Mouse (Mus musculus): Measurements from ENCODE around the gene Slc9b2. TPM values are rescaled to one million over a fixed set of nuclear protein-coding genes. Genes with fewer than 3 reads are reported as not detected.

Gene Slc9b2
- polyA plus RNA-seq, 1 experiment from 2014 or later = 1.4 TPM

DNA sequence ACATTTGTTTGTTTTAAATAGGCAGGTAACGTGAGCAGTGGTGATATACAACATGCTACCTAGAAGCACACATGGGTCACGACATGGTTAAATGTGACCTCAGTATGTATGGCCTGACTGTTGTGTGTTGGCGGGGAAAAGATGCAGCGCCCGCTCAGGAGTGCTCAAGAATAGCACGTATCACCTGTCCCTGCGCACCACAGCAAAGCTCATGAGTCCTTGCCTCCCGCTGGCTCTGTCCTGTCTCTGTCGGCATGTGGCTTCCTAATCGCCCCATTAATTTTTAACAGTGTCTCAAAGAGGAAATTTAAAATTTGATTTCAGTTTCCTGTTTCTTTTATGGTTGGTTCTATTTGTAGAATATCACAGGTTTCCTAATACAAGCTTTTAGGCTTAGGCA is 69.9 kb downstream of the Slc9b2 start:
- 85% methylated on average over 10 of the region's 10 CpGs for WGBS
- H3K36me3 ChIP-seq (replicated peaks) = no peaks in the 10 kb centered on the region
- no peak overlapping the region for H3K4me2 ChIP-seq
- H3K4me1 ChIP-seq = no peaks in the 10 kb centered on the region
- no peak for ATAC-seq (replicated peaks)
- no peak overlapping the region for H3K27ac ChIP-seq
- no peaks in the 10 kb centered on the region for H3K27me3 ChIP-seq (replicated peaks)
- no peaks in the 10 kb centered on the region for H3K9me3 ChIP-seq
- H3K9ac ChIP-seq = no peak overlapping the region
- no peak overlapping the region for H3K4me3 ChIP-seq

DNA sequence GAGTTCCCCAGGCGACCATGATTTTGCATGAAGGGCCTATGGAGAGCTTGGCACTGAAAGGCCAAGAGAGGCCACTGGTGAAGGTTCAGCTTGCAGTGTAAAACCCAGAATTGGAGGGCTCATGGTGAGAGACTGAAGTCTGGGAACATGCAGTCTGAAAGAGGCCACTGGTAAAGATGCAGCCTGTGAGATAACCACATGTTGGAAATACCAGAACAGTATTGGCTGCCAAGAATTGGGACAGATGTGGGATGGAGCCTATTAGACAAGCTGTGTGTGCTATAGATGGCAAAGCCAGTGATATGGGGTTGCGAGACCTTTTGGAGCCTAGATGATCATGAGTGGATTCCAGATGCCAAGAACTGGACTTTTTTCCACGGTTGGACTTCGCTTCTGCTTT is 72.4 kb downstream of the Slc9b2 start:
- H3K27me3 ChIP-seq (replicated peaks) = no peaks in the 10 kb centered on the region
- no peaks in the 10 kb centered on the region for H3K36me3 ChIP-seq (replicated peaks)
- 91% methylated on average over 4 of the region's 4 CpGs for WGBS
- no peaks in the 10 kb centered on the region for H3K4me1 ChIP-seq
- no peak overlapping the region for H3K4me2 ChIP-seq
- ATAC-seq (replicated peaks) = no peak
- H3K9ac ChIP-seq = no peak overlapping the region
- no peaks in the 10 kb centered on the region for H3K9me3 ChIP-seq
- H3K4me3 ChIP-seq = no peak overlapping the region
- no peak overlapping the region for H3K27ac ChIP-seq

DNA sequence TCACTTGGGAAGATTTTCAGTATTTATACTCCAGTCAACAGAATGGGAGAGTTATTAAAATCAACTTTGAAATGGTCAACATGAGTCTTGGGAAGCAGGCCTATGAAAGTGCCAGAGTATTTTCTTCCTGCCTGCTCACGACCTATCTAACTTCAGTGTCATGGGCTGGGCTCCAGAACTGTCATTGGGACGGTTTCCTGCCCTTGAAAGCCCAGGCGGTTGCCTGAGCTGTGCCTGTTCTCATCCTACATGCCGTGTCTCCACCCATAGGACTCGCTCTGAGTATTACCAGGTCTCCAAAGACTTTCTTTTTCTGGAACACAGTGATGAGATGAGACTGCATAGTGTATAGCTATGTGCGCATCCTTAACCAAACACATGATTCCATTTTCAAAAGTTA is 85.7 kb downstream of the Slc9b2 start:
- Histone ChIP-seq H3K4me2 (no peak overlapping the region), H3K27me3 (replicated peaks) (no peaks in the 10 kb centered on the region), H3K4me1 (no peaks in the 10 kb centered on the region), H3K9me3 (no peaks in the 10 kb centered on the region), H3K27ac (no peak overlapping the region), H3K9ac (no peak overlapping the region), H3K36me3 (replicated peaks) (no peaks in the 10 kb centered on the region), H3K4me3 (no peak overlapping the region)
- no peak for ATAC-seq (replicated peaks)
- 85% methylated on average over 6 of the region's 6 CpGs for WGBS

Other genes with a start within 250 kb of the Slc9b2 start
- gene Cenpe, start 95.2 kb upstream of the Slc9b2 start, polyA plus RNA-seq (2015; fragmentation: Nextera tagmentation; extraction: Ambion mirVana) = 3.4 and 4.5 TPM in 2 replicates
- gene Bdh2, start 26.5 kb upstream of the Slc9b2 start, polyA plus RNA-seq (2015; fragmentation: Nextera tagmentation; extraction: Ambion mirVana) = 4.4 and 4.8 TPM in 2 replicates
- gene Slc9b1, start 40.3 kb downstream of the Slc9b2 start, polyA plus RNA-seq (2015; fragmentation: Nextera tagmentation; extraction: Ambion mirVana) = 0.56 TPM in 1 of 2 replicates, not detected in the other
- gene Cisd2, start 116.2 kb downstream of the Slc9b2 start, polyA plus RNA-seq (2015; fragmentation: Nextera tagmentation; extraction: Ambion mirVana) = 67.2 and 72.0 TPM in 2 replicates
- 329 and 339 TPM in 2 replicates for gene Ube2d3, start 130.4 kb downstream of the Slc9b2 start, polyA plus RNA-seq (2015; fragmentation: Nextera tagmentation; extraction: Ambion mirVana)
- 7.9 and 8.5 TPM in 2 replicates for gene Manba, start 177.9 kb downstream of the Slc9b2 start, polyA plus RNA-seq (2015; fragmentation: Nextera tagmentation; extraction: Ambion mirVana)

Measured in midbrain, embryonic 15.5 days (tissue).